8 mouse cellular contexts compared by ENCODE assay signal in genomic region chrX:103695165-103695996, GRCm38 (mm10).
A peak's percentile ranks its signal among the peaks of the same experiment; 100 is the strongest.
DNase-seq lines count a peak whose midpoint lies in the region; ATAC-seq and TF ChIP-seq lines count a peak whose summit lies in the region.

No protein-coding gene starts in this region.

- peak overlapping the region; percentile 67 for H3K4me2 ChIP-seq in forebrain, embryonic 11.5 days (ENCODE audit: low read depth, low read length, severe bottlenecking)
- H3K4me2 ChIP-seq in heart, embryonic 15.5 days: peak overlapping the region; percentile 85
- peak overlapping the region; percentile 73 for H3K4me2 ChIP-seq in liver, embryonic 11.5 days

- WGBS in forebrain, embryonic 11.5 days: under 1% methylated on average over 38 of the region's 41 CpGs
- WGBS in heart, embryonic 15.5 days: 0% methylated on average over 40 of the region's 41 CpGs
- 2% methylated on average over 39 of the region's 41 CpGs for WGBS in liver, embryonic 11.5 days

- no peaks in the 10 kb centered on the region for H3K36me3 ChIP-seq in E14TG2a.4 (ENCODE audit: insufficient read depth, low read length)
- H3K36me3 ChIP-seq in forebrain, embryonic 11.5 days (ENCODE audit: control insufficient read depth, insufficient read depth, low read length): no peaks in the 10 kb centered on the region
- H3K36me3 ChIP-seq in heart, embryonic 15.5 days: no peaks in the 10 kb centered on the region
- no peaks in the 10 kb centered on the region for H3K36me3 ChIP-seq in liver, embryonic 11.5 days (ENCODE audit: control insufficient read depth, insufficient read depth, low read length)

- peaks cover 7% of the 10 kb centered on the region for H3K9me3 ChIP-seq in E14TG2a.4 (ENCODE audit: low read length)
- no peaks in the 10 kb centered on the region for H3K9me3 ChIP-seq in forebrain, embryonic 11.5 days (ENCODE audit: control insufficient read depth, low read length)
- H3K9me3 ChIP-seq in heart, embryonic 15.5 days (replicated peaks): no peaks in the 10 kb centered on the region
- no peaks in the 10 kb centered on the region for H3K9me3 ChIP-seq in liver, embryonic 11.5 days (ENCODE audit: control insufficient read depth, low read length)

- peaks cover 76% of the 10 kb centered on the region for H3K27me3 ChIP-seq in E14TG2a.4 (ENCODE audit: insufficient read depth, low read length)
- H3K27me3 ChIP-seq in forebrain, embryonic 11.5 days (ENCODE audit: control insufficient read depth, insufficient read depth, low read length): peaks cover 67% of the 10 kb centered on the region
- peaks cover 84% of the 10 kb centered on the region for H3K27me3 ChIP-seq in heart, embryonic 15.5 days
- H3K27me3 ChIP-seq in liver, embryonic 11.5 days (replicated peaks; ENCODE audit: control insufficient read depth, insufficient read depth, low read length): peaks cover 82% of the 10 kb centered on the region

- peak; percentile 59 for DNase-seq in brain, embryonic 18.5 days (ENCODE audit: low read depth, low spot score)
- peak; percentile 73 for DNase-seq in forebrain, embryonic 11.5 days (ENCODE audit: low spot score)
- peak; percentile 78 for DNase-seq in kidney, postnatal 10 days
- DNase-seq in liver, embryonic 11.5 days (ENCODE audit: low spot score): peak; percentile 68
- DNase-seq in naive thymus-derived CD4-positive, alpha-beta T cell, adult 2 months (ENCODE audit: low read depth): peak; percentile 64
- DNase-seq in telencephalon, adult 2 months (ENCODE audit: low read depth, low spot score): peak; percentile 47

- H3K4me3 ChIP-seq in E14TG2a.4 (replicated peaks; ENCODE audit: low read length): peak overlapping the region; percentile 67
- H3K4me3 ChIP-seq in forebrain, embryonic 11.5 days (ENCODE audit: low read depth, low read length): peak overlapping the region; percentile 34
- H3K4me3 ChIP-seq in heart, embryonic 15.5 days: peak overlapping the region; percentile 51
- H3K4me3 ChIP-seq in liver, embryonic 11.5 days (ENCODE audit: low read depth, low read length): peak overlapping the region; percentile 44

- peak; percentile 71 for ATAC-seq in forebrain, embryonic 11.5 days (replicated peaks; ENCODE audit: low FRiP score)
- peak; percentile 77 for ATAC-seq in heart, embryonic 15.5 days (replicated peaks; ENCODE audit: insufficient number of reproducible peaks, insufficient read depth, low FRiP score, low read depth)
- peak; percentile 79 for ATAC-seq in liver, embryonic 11.5 days (replicated peaks; ENCODE audit: low FRiP score)

- H3K27ac ChIP-seq in forebrain, embryonic 11.5 days (ENCODE audit: low read depth, low read length): no peak overlapping the region
- H3K27ac ChIP-seq in heart, embryonic 15.5 days: peak overlapping the region; percentile 79
- no peak overlapping the region; the same call in 1 of the 2 replicates for H3K27ac ChIP-seq in liver, embryonic 11.5 days (ENCODE audit: low read depth, low read length)

- peaks cover 6% of the 10 kb centered on the region; the same call in 1 of the 2 replicates for H3K4me1 ChIP-seq in E14TG2a.4 (replicated peaks; ENCODE audit: low read depth, low read length)
- H3K4me1 ChIP-seq in forebrain, embryonic 11.5 days (replicated peaks; ENCODE audit: control insufficient read depth, insufficient read depth, low read length): no peaks in the 10 kb centered on the region; the same call in 1 of the 2 replicates
- H3K4me1 ChIP-seq in heart, embryonic 15.5 days (replicated peaks): peaks cover 9% of the 10 kb centered on the region; the same call in 1 of the 2 replicates
- no peaks in the 10 kb centered on the region for H3K4me1 ChIP-seq in liver, embryonic 11.5 days (replicated peaks; ENCODE audit: control insufficient read depth, insufficient read depth, low read length)

- peak overlapping the region; percentile 44 for H3K9ac ChIP-seq in forebrain, embryonic 11.5 days (ENCODE audit: low read length)
- peak overlapping the region; percentile 48 for H3K9ac ChIP-seq in heart, embryonic 15.5 days
- H3K9ac ChIP-seq in liver, embryonic 11.5 days (ENCODE audit: low read depth, low read length): no peak overlapping the region; the same call in 1 of the 2 replicates

- TF ChIP-seq CTCF in E14TG2a.4 (conservative IDR thresholded peaks at IDR 0.05; ENCODE audit: low read length): no peak
